Mouse (Mus musculus): ENCODE measurements around the gene Epha1.

Gene Epha1

DNA sequence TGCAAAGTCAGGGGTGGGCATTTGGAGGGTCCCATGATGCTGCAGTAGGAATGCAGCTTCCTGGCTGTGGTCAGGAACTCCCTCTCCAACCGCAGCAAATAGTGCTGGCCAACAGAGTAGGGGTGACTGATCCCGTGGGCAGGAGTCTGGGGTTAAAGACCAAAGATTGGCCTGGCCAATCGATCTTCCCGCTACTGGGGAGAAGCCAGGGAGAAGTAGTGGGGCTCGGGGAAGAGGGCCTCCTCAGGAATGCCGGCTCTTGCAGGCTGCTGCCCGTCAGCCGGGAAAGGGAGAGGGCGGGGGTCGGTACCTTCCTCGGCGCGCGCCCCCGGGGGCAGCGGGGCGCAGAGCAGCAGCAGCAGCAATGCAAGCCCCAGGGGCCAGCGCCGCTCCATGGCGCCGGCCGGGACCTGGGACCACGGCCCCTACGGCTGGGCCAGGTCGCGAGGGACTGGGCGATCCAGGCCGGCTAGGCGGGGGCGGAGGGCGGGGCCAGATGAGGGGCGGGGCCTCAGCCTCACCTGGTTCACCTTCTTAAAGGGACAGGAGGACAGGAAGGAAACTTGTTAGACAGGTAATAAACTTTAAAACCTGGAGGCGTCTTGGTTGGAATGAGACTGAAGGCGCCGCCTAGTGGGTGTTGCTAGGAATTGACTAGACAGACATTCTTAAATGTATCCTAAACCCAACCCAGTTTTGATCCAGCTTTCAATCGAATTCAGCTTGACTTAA, at the start of gene Epha1:
Gene Epha1 (minus strand): TSS at position 453 of the 732 bp plus-strand sequence.
- DNase-seq: peak; percentile 79 to 86

DNA sequence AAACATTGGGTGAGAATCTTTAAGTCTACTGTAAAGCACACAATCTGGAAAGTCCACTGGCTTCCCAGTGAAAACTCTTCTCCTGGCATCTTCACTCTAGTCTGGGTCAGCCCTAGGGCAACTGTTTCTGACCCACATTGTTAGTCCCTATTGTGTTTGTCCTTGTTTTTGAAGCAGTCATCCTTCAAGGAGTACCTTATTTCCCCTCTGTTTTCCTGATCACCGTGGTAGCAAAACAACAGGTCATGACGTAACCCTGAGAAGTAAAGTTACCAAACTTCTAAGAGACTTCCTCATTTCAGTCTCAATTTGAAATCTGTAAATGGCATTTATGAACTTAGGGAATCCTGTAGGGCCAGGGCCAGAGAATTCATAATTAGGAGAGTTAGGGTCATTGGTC, 48.4 kb upstream of the Epha1 start:
- DNase-seq: no peak

DNA sequence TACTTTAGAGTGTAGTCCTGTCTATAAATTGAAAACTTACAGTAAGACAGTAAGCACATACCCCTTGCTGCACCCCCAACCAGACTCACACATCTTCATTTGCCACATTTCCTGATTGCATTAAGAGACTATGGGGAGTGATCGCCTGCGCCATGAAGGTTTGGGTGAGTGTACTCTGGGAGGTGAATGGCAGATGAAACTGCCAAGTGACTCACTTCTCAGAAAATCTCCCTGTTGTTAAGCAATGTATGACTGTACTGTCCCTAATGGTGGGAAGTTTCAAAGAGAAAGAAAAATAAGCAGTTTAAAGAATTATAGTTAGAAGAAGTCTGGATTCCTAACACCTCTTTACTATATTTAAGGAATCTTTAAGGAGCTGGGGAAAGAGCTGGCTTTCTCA, 46.4 kb upstream of the Epha1 start:
- no peak for DNase-seq

DNA sequence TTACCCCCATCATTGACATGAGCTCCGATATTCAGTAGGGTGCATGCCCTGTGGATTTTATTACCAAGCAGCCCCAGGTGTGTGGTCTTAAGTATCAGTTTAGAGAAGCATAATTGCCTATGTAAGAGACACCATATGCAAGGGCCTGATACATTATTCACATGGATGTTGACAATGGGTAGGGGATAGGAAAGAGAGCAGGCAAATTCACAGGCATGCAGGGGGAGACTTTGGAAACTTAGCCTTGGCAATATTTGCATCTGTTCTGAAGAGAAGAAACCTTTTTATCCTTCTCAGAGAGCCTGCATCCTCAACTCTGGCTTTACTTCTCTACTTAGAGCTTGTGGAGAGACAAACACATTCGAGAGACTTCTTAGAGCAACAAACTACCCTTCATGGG, 32.1 kb upstream of the Epha1 start, which contains the start of gene Tas2r135:
Gene Tas2r135 (plus strand): TSS at position 301 of the 400 bp plus-strand sequence.
- DNase-seq: no peak

GRCm38 (mm10) chr6:42399938-42400337, 26.9 kb upstream of the Epha1 start, which contains the start of gene Tas2r143:
Gene Tas2r143 (plus strand): TSS chr6:42400238.
- no peak for DNase-seq

DNA sequence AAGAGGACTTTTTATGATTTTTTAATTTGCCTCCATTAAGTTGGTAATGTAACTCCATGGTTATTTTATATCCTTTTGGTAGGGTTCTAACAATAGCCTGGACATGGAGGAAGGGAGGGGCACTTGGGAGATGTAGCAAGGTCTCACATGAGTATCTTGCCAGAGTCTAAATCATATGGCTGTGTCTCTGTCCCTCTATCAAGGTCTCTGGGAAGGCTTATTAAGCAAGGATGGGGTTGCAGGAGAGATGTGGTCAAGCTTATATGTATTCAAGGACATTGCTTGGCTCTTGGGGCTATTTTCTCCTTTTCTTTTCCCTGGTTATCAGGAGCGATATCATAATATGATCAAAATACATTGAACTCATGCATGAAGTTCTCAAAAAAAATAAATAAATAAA, 25.9 kb upstream of the Epha1 start:
- DNase-seq: no peak

GRCm38 (mm10) chr6:42398285-42398684, 25.2 kb upstream of the Epha1 start:
- DNase-seq: no peak

GRCm38 (mm10) chr6:42397041-42397657, 24.1 kb upstream of the Epha1 start:
- DNase-seq: no peak

DNA sequence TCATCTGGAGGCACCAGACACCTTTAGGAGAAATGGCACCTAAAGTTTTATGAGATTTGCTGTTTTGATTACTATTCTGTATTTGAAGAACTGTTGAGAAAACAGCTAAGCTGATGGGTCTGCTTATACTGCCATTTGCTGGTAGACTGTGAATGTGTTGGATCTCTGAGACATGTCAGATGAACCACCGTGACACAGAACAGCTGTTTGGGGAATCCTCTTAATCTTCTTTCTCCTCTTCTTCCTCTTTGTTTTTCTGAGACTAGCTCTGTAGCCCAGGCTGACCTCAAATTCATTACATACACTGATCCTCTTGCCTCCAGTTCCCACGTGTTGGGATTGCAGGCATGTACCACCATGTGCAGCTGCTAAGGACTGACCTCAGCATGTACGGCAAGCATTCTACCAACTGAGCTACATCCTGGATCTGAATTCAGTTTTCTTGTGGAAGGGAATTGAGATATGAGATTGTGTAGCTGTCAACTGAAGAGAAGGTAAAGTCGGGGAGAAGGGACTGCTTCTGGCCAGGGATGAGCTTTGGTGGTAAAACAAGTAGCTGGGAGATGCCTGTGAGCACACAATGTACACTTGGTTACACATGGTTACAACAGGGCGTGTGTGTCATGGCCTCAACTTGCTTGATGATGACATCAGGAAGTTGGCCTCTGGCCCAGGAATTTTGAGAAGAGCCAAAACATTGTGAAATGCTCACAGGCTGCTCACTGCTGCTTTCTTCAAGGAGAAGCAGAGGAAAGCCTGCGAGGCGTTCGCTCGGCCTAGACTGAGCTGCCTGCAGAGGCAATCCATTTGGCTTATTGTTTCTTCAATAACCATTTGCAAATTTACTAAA, 23.1 kb upstream of the Epha1 start:
- peak; percentile 88 to 90 for DNase-seq

DNA sequence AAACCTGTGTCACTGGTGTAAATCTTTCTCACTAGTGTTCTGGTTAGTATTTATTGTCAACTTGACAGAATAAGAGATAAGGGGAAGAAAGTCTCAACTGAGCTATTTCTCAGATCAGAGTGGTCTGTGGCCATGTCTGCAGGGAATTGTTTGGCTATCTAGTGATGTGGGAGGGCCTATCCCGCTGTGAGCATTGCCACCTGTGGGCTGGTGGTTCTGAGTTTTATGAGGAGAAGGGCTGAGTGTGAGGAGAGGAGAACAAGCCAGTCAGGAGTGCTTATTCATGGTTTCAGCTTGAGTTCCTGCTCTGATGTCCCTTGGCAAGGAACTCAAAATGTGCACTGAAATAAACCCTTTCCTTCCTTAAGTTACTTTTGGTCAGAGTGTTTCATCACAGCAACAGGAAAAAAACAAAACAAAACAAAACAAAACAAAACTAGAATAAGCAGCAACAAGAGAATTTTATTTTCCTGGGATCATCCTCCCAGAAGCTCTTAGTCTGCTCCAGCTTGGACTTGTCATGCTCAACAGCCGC, 18.8 kb upstream of the Epha1 start:
- peak in 1 of 2 experiments; percentile 26 for DNase-seq

GRCm38 (mm10) chr6:42385635-42386034, 12.6 kb upstream of the Epha1 start:
- no peak for DNase-seq

DNA sequence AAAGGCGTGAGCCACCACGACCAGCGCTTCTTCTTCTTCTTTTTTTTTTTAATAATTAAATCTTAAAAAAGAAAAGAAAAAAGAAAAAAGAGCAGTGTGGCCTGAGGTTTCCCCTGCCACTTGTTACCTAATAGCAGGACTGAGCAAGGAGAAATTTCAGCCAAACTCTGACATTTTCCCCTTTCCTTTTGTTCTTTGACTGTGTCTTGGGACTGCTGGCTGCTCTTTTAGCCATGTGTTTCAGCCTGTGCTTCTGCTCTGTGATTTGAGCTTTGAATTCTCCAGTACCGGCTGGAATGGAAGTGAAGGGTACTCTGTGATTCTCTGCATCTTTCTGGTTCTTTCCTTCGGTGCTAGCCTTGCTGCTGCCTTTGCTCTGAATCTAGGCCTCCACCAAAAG, 10.3 kb upstream of the Epha1 start:
- no peak for DNase-seq

GRCm38 (mm10) chr6:42381916-42382381, 8.9 kb upstream of the Epha1 start:
- DNase-seq: peak; percentile 33 to 56

GRCm38 (mm10) chr6:42381221-42381620, 8.2 kb upstream of the Epha1 start:
- no peak for DNase-seq

GRCm38 (mm10) chr6:42380416-42381144, 7.5 kb upstream of the Epha1 start:
- peak; percentile 42 to 77 for DNase-seq

- no peak for DNase-seq
These were observed 6.5 kb upstream of the Epha1 start for GRCm38 (mm10) chr6:42379551-42379950.

- no peak for DNase-seq
These were observed 4.2 kb upstream of the Epha1 start for GRCm38 (mm10) chr6:42377280-42377679.

GRCm38 (mm10) chr6:42376504-42377019, 3.5 kb upstream of the Epha1 start:
- no peak for DNase-seq

DNA sequence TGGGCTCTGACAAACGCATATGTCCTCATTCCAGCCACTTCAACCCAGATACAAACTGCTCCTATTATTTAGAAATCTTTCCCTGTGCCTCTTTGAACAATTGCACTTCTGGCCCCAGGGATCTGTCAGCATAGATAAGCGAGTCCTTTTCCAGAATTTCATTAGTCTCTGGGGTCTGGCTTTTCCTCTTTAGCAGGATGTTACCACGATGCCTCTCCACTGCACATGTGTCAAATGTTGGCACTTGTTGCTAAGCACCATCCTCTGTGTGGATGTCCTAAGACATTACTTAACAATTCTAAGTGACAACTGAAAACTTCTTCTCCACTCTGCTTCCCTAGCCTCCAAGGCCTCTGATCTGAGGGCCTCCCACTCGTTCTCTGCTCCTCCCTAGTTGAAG, 2.9 kb upstream of the Epha1 start:
- DNase-seq: peak in 1 of 2 experiments; percentile 30

DNA sequence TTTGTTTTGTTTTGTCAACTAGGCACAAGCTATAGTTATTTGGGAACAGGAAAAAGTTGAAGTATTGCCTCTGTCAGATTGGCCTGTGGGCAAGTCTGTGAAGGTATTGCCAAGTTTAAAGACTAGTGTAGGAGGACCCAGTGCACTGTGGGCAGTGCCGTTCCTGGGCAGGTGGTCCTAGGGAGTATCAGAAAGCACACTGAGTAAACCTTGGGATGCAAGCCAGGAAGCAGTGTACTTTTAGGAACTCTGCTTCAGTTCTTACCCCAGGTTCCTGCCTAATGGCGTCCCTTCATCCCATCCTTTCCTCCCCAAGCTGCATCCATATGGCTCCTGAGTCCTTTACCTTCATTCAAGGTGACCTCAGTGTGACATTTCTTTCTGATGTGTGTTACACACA, 2.1 kb upstream of the Epha1 start:
- no peak for DNase-seq

GRCm38 (mm10) chr6:42374701-42375100, 1.6 kb upstream of the Epha1 start:
- DNase-seq: no peak
